Mouse (Mus musculus): ENCODE data around the gene Slc15a4. TPM values are rescaled to one million over a fixed set of nuclear protein-coding genes. Genes with fewer than 3 reads are reported as not detected.

Slc15a4 gene
- polyA plus RNA-seq, 1 experiment from 2014 or later = 25.3 TPM

DNA sequence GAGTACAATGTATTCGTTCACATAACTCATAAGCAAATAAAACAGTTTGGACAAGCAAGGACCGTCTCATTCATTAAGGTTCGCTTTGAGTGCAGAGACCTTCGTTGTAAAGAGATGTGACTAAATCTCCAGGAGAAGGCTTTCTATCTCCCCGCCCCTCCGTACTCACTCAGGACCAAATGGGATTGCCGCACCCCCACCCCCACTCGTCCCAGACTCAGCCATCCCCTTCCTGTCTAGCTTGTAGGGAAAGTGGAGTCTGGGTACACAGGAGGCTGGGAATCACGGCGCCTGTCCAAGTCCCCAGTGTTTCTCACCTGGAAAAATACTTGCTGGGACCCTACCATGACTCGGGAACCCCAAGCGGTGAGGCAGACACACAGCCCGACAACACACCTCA is 6.9 kb upstream of the Slc15a4 start:
- peaks cover 48% of the 10 kb centered on the region for H3K36me3 ChIP-seq (replicated peaks)
- no peak for DNase-seq (ENCODE audit: extremely low spot score, low spot score)
- H3K9me3 ChIP-seq = peaks cover 28% of the 10 kb centered on the region
- H3K4me3 ChIP-seq = no peak overlapping the region
- H3K27ac ChIP-seq = no peak overlapping the region
- WGBS = 95% methylated on average over 13 of the region's 13 CpGs
- no peaks in the 10 kb centered on the region for H3K27me3 ChIP-seq (ENCODE audit: poor library complexity, severe bottlenecking)
- H3K4me1 ChIP-seq = no peaks in the 10 kb centered on the region

GRCm38 (mm10) chr5:127639067-127639605 is 6.4 kb upstream of the Slc15a4 start:
- no peak overlapping the region for H3K4me3 ChIP-seq
- 89% methylated on average over 6 of the region's 6 CpGs for WGBS
- H3K4me1 ChIP-seq = no peaks in the 10 kb centered on the region
- peaks cover 23% of the 10 kb centered on the region for H3K9me3 ChIP-seq
- no peak overlapping the region for H3K27ac ChIP-seq
- H3K27me3 ChIP-seq (ENCODE audit: poor library complexity, severe bottlenecking) = no peaks in the 10 kb centered on the region
- H3K36me3 ChIP-seq (replicated peaks) = peaks cover 43% of the 10 kb centered on the region
- no peak for DNase-seq (ENCODE audit: extremely low spot score, low spot score)

DNA sequence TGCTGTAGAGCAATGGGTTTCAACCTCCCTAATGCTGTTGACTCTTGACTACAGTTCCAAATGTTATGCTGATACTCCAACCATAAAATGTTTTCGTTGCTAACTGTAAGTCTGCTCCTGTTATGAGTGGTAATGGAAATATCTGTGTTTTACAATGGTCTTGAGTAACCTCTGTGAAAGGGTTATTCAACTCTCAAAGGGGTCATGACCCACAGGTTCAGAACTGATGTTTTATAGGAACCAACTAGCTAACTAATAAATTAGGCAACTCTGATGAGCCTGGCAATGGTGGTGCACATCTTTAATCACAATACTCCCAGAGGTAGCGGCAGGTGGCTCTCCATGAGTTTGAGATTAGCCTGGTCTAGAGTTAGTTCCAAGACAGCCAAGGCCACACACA is 5.5 kb upstream of the Slc15a4 start:
- H3K27ac ChIP-seq = no peak overlapping the region
- peaks cover 3% of the 10 kb centered on the region for H3K4me1 ChIP-seq
- H3K9me3 ChIP-seq = peaks cover 19% of the 10 kb centered on the region
- H3K36me3 ChIP-seq (replicated peaks) = peaks cover 34% of the 10 kb centered on the region
- H3K4me3 ChIP-seq = no peak overlapping the region
- peaks cover 6% of the 10 kb centered on the region; the same call in 1 of the 2 replicates for H3K27me3 ChIP-seq (ENCODE audit: poor library complexity, severe bottlenecking)
- DNase-seq (ENCODE audit: extremely low spot score, low spot score) = no peak
- 91% methylated on average over 2 of the region's 2 CpGs for WGBS

DNA sequence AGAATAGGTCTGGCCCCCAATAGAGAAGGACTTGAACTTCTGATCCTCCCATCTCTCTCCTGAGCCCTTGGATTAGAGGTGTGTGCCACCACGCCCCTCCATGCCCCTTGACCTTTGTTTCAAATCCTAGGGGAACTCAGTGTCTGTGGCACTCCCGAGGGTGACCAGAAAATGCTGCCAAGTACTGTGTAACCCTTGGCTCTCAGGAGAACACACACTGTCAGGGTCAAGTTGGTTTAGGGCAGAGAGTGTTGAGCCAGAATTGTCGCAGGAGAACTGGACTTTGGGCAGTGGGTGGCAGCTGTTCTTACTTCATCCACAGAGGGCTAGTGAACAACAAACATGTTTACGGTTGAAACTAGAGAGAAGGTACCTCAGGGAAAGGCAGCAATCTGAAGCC is 4.9 kb upstream of the Slc15a4 start:
- DNase-seq (ENCODE audit: extremely low spot score, low spot score) = no peak
- Histone ChIP-seq H3K4me3 (no peak overlapping the region), H3K27me3 (ENCODE audit: poor library complexity, severe bottlenecking) (peaks cover 11% of the 10 kb centered on the region; the same call in 1 of the 2 replicates), H3K4me1 (peaks cover 9% of the 10 kb centered on the region), H3K36me3 (replicated peaks) (peaks cover 28% of the 10 kb centered on the region), H3K27ac (no peak overlapping the region), H3K9me3 (peaks cover 19% of the 10 kb centered on the region)
- 79% methylated on average over 4 of the region's 4 CpGs for WGBS

DNA sequence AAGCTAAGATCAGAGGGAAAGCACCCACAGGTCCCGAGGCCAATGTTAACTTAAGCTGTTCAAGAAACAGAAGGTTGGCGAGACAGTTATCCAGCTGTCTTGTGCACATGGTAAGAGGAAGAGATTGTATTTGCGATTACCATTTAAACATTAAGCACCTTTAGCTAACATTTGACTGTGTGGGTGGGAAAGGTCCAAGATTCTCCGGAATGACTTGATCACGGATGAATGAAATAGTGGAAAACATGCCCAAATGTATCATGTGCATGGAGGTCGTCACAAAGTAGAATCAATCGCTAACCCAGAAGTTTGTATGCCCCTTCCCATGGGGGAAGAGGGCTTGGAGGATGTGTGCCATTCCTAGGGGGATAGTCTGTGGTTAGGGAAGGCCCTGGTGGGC is 969 bp upstream of the Slc15a4 start:
- DNase-seq (ENCODE audit: extremely low spot score, low spot score) = no peak
- peaks cover 28% of the 10 kb centered on the region for H3K27me3 ChIP-seq (ENCODE audit: poor library complexity, severe bottlenecking)
- H3K27ac ChIP-seq = no peak overlapping the region
- no peaks in the 10 kb centered on the region for H3K9me3 ChIP-seq
- peaks cover 23% of the 10 kb centered on the region for H3K4me1 ChIP-seq
- no peaks in the 10 kb centered on the region; the same call in 1 of the 2 replicates for H3K36me3 ChIP-seq (replicated peaks)
- H3K4me3 ChIP-seq = peak overlapping the region; percentile 78; the same call in 1 of the 2 replicates
- 94% methylated on average over 7 of the region's 7 CpGs for WGBS

- peak overlapping the region; percentile 90 for H3K27ac ChIP-seq
- 40% methylated on average over 4 of the region's 4 CpGs for WGBS
- no peaks in the 10 kb centered on the region for H3K9me3 ChIP-seq
- H3K4me1 ChIP-seq = peaks cover 23% of the 10 kb centered on the region
- H3K36me3 ChIP-seq (replicated peaks) = no peaks in the 10 kb centered on the region; the same call in 1 of the 2 replicates
- peak overlapping the region; percentile 78 for H3K4me3 ChIP-seq
- no peak for DNase-seq (ENCODE audit: extremely low spot score, low spot score)
- peaks cover 28% of the 10 kb centered on the region for H3K27me3 ChIP-seq (ENCODE audit: poor library complexity, severe bottlenecking)
These were observed 491 bp upstream of the Slc15a4 start for GRCm38 (mm10) chr5:127633188-127633587.

- Histone ChIP-seq H3K27ac (peak overlapping the region; percentile 90), H3K36me3 (replicated peaks) (no peaks in the 10 kb centered on the region; the same call in 1 of the 2 replicates), H3K4me3 (peak overlapping the region; percentile 78), H3K27me3 (ENCODE audit: poor library complexity, severe bottlenecking) (peaks cover 28% of the 10 kb centered on the region), H3K9me3 (0 out of 2 replicates have a peak, but pooled peaks cover 3% of the 10 kb centered on the region), H3K4me1 (peaks cover 23% of the 10 kb centered on the region)
- 8% methylated on average over 5 of the region's 5 CpGs for WGBS
- DNase-seq (ENCODE audit: extremely low spot score, low spot score) = no peak
These were observed 1.0 kb downstream of the Slc15a4 start for GRCm38 (mm10) chr5:127631671-127632070.

GRCm38 (mm10) chr5:127627242-127627641 is 5.5 kb downstream of the Slc15a4 start:
- no peaks in the 10 kb centered on the region for H3K36me3 ChIP-seq (replicated peaks)
- H3K27ac ChIP-seq = no peak overlapping the region
- no peak for DNase-seq (ENCODE audit: extremely low spot score, low spot score)
- H3K27me3 ChIP-seq (ENCODE audit: poor library complexity, severe bottlenecking) = peaks cover 13% of the 10 kb centered on the region
- H3K4me3 ChIP-seq = no peak overlapping the region
- H3K4me1 ChIP-seq = peaks cover 11% of the 10 kb centered on the region
- H3K9me3 ChIP-seq = 0 out of 2 replicates have a peak, but pooled peaks cover 3% of the 10 kb centered on the region
- 89% methylated on average over 12 of the region's 12 CpGs for WGBS

- H3K4me3 ChIP-seq = no peak overlapping the region
- H3K27me3 ChIP-seq (ENCODE audit: poor library complexity, severe bottlenecking) = no peaks in the 10 kb centered on the region
These were observed 8.1 kb downstream of the Slc15a4 start for GRCm38 (mm10) chr5:127624427-127625213.

GRCm38 (mm10) chr5:127621108-127621507 is 11.6 kb downstream of the Slc15a4 start:
- H3K27ac ChIP-seq = no peak overlapping the region
- H3K4me1 ChIP-seq = peaks cover 4% of the 10 kb centered on the region
- no peaks in the 10 kb centered on the region for H3K9me3 ChIP-seq
- DNase-seq (ENCODE audit: extremely low spot score, low spot score) = no peak
- no peaks in the 10 kb centered on the region for H3K36me3 ChIP-seq (replicated peaks)
- no peaks in the 10 kb centered on the region for H3K27me3 ChIP-seq (ENCODE audit: poor library complexity, severe bottlenecking)
- 85% methylated on average over 10 of the region's 10 CpGs for WGBS
- no peak overlapping the region for H3K4me3 ChIP-seq

More at GRCm38 (mm10) chr5:127624427-127625213, 8.1 kb downstream of the Slc15a4 start:
- H3K36me3 ChIP-seq (replicated peaks) = no peaks in the 10 kb centered on the region
- 81% methylated on average over 10 of the region's 10 CpGs for whole genome bisulfite sequencing
- DNase-seq (ENCODE audit: extremely low spot score, low spot score) = no peak
- H3K27ac ChIP-seq = no peak overlapping the region
- 0 out of 2 replicates have a peak, but pooled peaks cover 3% of the 10 kb centered on the region for H3K9me3 ChIP-seq
- H3K4me1 ChIP-seq = no peaks in the 10 kb centered on the region

GRCm38 (mm10) chr5:127620371-127620770 is 12.3 kb downstream of the Slc15a4 start:
- Histone ChIP-seq H3K4me3 (no peak overlapping the region), H3K27me3 (ENCODE audit: poor library complexity, severe bottlenecking) (no peaks in the 10 kb centered on the region), H3K4me1 (peaks cover 11% of the 10 kb centered on the region), H3K9me3 (no peaks in the 10 kb centered on the region), H3K27ac (no peak overlapping the region), H3K36me3 (replicated peaks) (no peaks in the 10 kb centered on the region)
- DNase-seq (ENCODE audit: extremely low spot score, low spot score) = no peak
- WGBS = 84% methylated on average over 8 of the region's 8 CpGs

- H3K27me3 ChIP-seq (ENCODE audit: poor library complexity, severe bottlenecking) = no peaks in the 10 kb centered on the region
- 75% methylated on average over 3 of the region's 3 CpGs for WGBS
- no peak for DNase-seq (ENCODE audit: extremely low spot score, low spot score)
- peaks cover 21% of the 10 kb centered on the region for H3K4me1 ChIP-seq
- H3K36me3 ChIP-seq (replicated peaks) = peaks cover 7% of the 10 kb centered on the region; the same call in 1 of the 2 replicates
- H3K4me3 ChIP-seq = no peak overlapping the region
- H3K9me3 ChIP-seq = no peaks in the 10 kb centered on the region
- H3K27ac ChIP-seq = no peak overlapping the region
These were observed 13.9 kb downstream of the Slc15a4 start for GRCm38 (mm10) chr5:127618834-127619233.

Data from forebrain, embryonic 10.5 days (tissue).